Mouse (Mus musculus) liver, embryonic 12.5 days (tissue): ENCODE measurements around the gene Lrit2. TPM values are rescaled to one million over a fixed set of nuclear protein-coding genes. Genes with fewer than 3 reads are reported as not detected.

Experiments used
- ATAC-seq: fragments of 200-750 bp; cut with Nextera tagmentation; 2 replicates; pipeline ENCODE4 v1.8.0; 2017; ENCODE audit warnings: moderate number of reproducible peaks, mild to moderate bottlenecking, moderate library complexity
- H3K27ac ChIP-seq: fragments of 300-500 bp; sonication (generic); 2 replicates; pipeline ENCODE4 v1.5.1; 2016; ENCODE audit warnings: mild to moderate bottlenecking
- H3K27me3 ChIP-seq: fragments of 300-500 bp; sonication (generic); replicated peaks from 2 replicates; pipeline ENCODE4 v1.6.1; 2016; ENCODE audit warnings: mild to moderate bottlenecking, moderate library complexity
- H3K36me3 ChIP-seq: fragments of 300-500 bp; sonication (generic); 2 replicates; pipeline ENCODE4 v1.6.1; 2016; ENCODE audit warnings: mild to moderate bottlenecking, moderate library complexity
- H3K4me1 ChIP-seq: fragments of 300-500 bp; sonication (generic); 2 replicates; pipeline ENCODE4 v1.6.1; 2016
- H3K4me2 ChIP-seq: fragments of 300-500 bp; sonication (generic); 2 replicates; pipeline ENCODE4 v1.6.1; 2016; ENCODE audit warnings: mild to moderate bottlenecking, moderate library complexity
- H3K4me3 ChIP-seq: fragments of 300-500 bp; sonication (generic); 2 replicates; pipeline ENCODE4 v1.5.1; 2016; ENCODE audit warnings: mild to moderate bottlenecking, moderate library complexity
- H3K9ac ChIP-seq: fragments of 300-500 bp; sonication (generic); 2 replicates; pipeline ENCODE4 v1.6.1; 2016; ENCODE audit warnings: mild to moderate bottlenecking, moderate library complexity
- H3K9me3 ChIP-seq: fragments of 300-500 bp; sonication (generic); replicated peaks from 2 replicates; pipeline ENCODE4 v1.6.1; 2016; ENCODE audit warnings: mild to moderate bottlenecking, moderate library complexity
- WGBS: fragments of 180-500 bp; shearing (Covaris S2); methylation state at CpG from one replicate; pipeline ENCODE4 v1.1.7; 2016; ENCODE audit not compliant: insufficient replicate concordance; 5-methylcytosine and 5-hydroxymethylcytosine counted together
- polyA plus RNA-seq: library from polyadenylated mRNA; unstranded; fragments of >200 nt; fragmentation: Nextera tagmentation; extraction: Ambion mirVana; gene quantifications from 2 replicates; pipeline ENCODE4 v1.2.1, GENCODE M21; 2016

Gene Lrit2
- polyA plus RNA-seq, 1 experiment from 2014 or later: not detected

DNA sequence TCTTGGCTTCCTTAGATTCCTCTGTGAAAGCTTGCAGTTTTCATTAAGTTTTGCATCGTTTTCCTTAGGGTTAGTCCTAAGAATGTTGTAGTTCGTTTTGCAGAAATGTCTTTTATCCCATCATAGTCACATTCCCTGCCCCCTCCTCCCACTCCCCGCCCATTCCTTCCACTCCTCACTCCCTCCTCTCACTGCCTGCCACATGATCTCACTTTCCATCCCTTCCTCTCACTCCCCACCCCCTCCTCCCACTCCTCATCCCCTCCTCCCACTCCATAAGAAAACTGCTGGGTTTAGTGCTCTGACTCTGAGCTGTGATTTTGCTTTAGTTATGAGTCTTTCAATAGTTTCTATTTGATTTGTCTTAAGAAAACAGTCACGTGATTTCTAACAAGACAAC is 16.0 kb downstream of the Lrit2 start:
- H3K4me2 ChIP-seq: no peak overlapping the region
- no peak overlapping the region for H3K4me3 ChIP-seq
- H3K4me1 ChIP-seq: no peaks in the 10 kb centered on the region
- H3K9ac ChIP-seq: no peak overlapping the region
- H3K27me3 ChIP-seq: no peaks in the 10 kb centered on the region
- ATAC-seq: no peak
- no peaks in the 10 kb centered on the region for H3K36me3 ChIP-seq
- WGBS: 24% methylated on average over 4 of the region's 4 CpGs
- no peak overlapping the region for H3K27ac ChIP-seq
- no peaks in the 10 kb centered on the region for H3K9me3 ChIP-seq

DNA sequence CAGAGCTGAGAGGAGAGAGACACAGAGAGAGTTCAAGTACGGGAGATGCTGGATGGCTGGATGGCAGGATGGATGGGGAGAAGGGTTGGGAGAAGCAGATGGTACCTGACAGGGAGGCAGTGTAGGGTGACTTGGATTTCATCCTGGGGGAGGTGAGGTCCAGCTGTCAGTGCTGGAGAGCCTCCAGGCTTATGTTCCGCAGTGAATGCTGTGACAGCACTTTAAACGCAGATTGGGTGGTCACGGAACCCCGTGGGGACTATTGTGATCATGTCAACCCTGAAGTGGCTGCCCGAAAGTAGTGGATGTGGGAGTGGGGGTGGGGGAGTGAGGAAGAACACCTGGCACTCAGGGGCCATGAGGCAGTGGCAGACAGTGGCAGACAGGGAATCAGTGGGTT is 26.7 kb downstream of the Lrit2 start:
- H3K4me1 ChIP-seq: no peaks in the 10 kb centered on the region
- 70% methylated on average over 6 of the region's 6 CpGs for WGBS
- H3K27ac ChIP-seq: no peak overlapping the region
- no peak overlapping the region for H3K4me2 ChIP-seq
- no peak overlapping the region for H3K4me3 ChIP-seq
- no peaks in the 10 kb centered on the region for H3K36me3 ChIP-seq
- H3K27me3 ChIP-seq: peaks cover 41% of the 10 kb centered on the region
- no peak overlapping the region for H3K9ac ChIP-seq
- no peak for ATAC-seq
- H3K9me3 ChIP-seq: no peaks in the 10 kb centered on the region

DNA sequence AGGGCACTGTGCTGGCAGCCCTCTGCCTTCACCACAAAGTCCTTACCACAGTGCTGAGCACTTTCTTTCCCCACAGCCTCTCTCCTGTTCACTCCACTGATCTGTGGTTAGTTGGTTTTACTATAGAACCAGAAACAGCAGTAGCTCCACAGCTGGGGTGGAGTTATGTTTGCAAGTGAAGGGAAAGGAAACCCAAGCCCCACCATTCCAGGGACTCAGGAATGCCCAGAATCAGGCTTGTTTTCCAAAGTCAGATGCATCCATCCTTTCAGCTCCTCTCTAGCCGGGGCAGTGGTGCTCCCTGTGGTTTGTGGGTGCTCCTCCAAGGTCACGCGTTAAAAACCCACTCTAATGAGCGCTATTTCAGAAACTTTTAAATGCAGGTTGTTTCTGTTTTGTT is 27.8 kb downstream of the Lrit2 start:
- H3K27ac ChIP-seq: no peak overlapping the region
- WGBS: 67% methylated on average over 4 of the region's 4 CpGs
- no peaks in the 10 kb centered on the region for H3K4me1 ChIP-seq
- H3K4me3 ChIP-seq: no peak overlapping the region
- H3K9ac ChIP-seq: no peak overlapping the region
- no peak for ATAC-seq
- H3K27me3 ChIP-seq: peaks cover 46% of the 10 kb centered on the region
- no peaks in the 10 kb centered on the region for H3K9me3 ChIP-seq
- H3K36me3 ChIP-seq: no peaks in the 10 kb centered on the region
- H3K4me2 ChIP-seq: no peak overlapping the region

DNA sequence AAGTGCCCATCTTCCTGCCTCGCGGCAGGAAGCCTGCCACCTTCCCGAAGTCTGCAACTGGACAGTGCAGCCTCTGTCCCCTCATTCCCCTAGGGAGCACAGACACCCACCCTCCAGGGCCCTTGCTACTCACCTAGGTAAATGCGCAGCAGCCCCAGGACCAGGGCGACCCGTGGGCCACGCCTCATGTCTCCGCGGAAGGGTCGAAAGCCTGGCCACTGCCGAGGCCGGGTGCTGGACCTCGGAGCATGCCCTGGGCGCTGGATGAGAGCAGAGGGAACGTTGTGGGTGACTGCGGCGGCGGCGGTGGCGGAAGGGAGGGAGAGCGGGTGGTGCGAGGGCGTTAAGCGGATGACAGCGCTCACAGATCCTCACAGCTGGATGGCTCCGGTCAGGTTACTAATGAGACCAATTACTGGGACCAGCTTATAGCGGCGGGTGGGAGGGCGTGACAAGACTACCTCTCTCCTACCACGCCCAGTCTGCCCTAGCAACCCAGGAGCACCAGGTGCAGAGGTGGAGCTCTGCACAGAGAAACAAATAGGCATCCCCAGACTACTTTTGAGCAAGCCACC is 30.3 kb downstream of the Lrit2 start, which contains the start of gene Cdhr1:
Cdhr1 (minus strand) TSS at position 392 of the 575 bp plus-strand sequence.
- WGBS: 2% methylated on average over 26 of the region's 30 CpGs
- H3K4me3 ChIP-seq: no peak within 1 kb of the TSS; the same call in 1 of the 2 replicates
- peaks cover 54% of the 10 kb centered on the region for H3K27me3 ChIP-seq
- H3K4me1 ChIP-seq: no peaks in the 10 kb centered on the region
- no peaks in the 10 kb centered on the region for H3K36me3 ChIP-seq
- H3K9ac ChIP-seq: no peak within 1 kb of the TSS
- no peak within 1 kb of the TSS for H3K27ac ChIP-seq
- peak within 1 kb of the TSS; percentile 43 for H3K4me2 ChIP-seq
- ATAC-seq: no peak
- no peaks in the 10 kb centered on the region for H3K9me3 ChIP-seq

DNA sequence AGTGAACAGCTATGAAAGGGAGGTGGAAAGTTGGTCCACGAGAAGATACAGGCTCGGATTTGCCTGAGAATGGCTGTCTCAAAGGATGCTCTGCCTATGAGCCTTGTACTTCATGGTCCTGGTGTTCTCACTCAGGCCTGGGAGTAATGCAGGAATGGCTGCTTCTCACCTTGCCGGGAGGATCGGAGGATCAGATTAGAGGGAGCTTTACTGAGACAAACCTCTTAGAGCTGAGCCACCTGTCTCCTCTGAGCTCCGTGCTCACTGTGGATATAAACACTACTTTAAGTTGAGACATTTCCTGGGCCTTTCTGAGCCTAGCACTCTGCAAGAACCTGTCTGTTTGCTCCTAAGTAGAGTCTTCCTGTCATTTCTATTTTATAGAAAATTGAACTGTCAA is 33.8 kb downstream of the Lrit2 start:
- H3K27me3 ChIP-seq: peaks cover 42% of the 10 kb centered on the region
- no peak overlapping the region for H3K4me2 ChIP-seq
- 52% methylated on average over 5 of the region's 5 CpGs for WGBS
- no peak overlapping the region for H3K4me3 ChIP-seq
- H3K9me3 ChIP-seq: no peaks in the 10 kb centered on the region
- H3K27ac ChIP-seq: no peak overlapping the region
- no peaks in the 10 kb centered on the region for H3K36me3 ChIP-seq
- no peak overlapping the region for H3K9ac ChIP-seq
- no peaks in the 10 kb centered on the region for H3K4me1 ChIP-seq
- ATAC-seq: no peak

DNA sequence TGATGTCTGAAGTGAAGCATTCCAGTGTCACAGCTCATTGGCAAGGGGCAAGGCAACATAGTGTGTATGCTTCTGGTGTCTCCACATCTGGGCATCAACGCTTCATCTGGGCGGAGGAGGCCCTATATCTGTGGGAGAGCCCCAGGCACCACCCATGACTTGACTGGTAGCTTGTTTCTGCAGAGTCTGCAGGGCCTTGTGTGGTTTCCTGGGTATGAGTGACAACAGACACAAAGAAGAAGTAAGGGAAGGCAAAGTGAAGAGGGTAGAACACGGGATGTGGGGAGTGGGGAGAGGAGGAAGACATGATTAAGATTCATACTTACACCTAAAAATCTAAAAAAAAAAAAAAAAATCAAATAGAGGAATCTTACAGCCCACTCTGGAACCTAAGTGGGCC is 34.8 kb downstream of the Lrit2 start:
- no peak for ATAC-seq
- no peaks in the 10 kb centered on the region for H3K4me1 ChIP-seq
- no peaks in the 10 kb centered on the region for H3K36me3 ChIP-seq
- no peak overlapping the region for H3K9ac ChIP-seq
- H3K27me3 ChIP-seq: peaks cover 32% of the 10 kb centered on the region
- H3K27ac ChIP-seq: no peak overlapping the region
- no peak overlapping the region for H3K4me2 ChIP-seq
- WGBS: 35% methylated on average over 3 of the region's 3 CpGs
- no peak overlapping the region for H3K4me3 ChIP-seq
- H3K9me3 ChIP-seq: no peaks in the 10 kb centered on the region

DNA sequence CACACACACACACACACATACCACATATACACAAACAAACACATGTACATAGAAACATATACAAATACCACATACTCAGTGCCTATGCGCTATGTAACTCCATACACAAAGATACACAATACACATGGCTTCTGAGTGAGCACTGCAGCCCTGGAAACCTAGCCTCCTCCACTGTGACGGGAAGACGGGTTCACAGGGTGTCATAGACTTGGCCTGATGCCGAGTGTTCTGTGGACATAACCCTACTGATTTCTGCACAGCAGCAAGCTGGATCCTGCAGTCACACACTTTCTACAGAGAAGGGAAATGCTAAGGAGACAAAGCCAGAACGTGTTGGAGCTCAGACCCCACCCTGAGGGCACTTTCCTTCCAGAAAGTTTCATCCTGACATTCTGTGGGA is 37.0 kb downstream of the Lrit2 start:
- no peak overlapping the region for H3K9ac ChIP-seq
- no peak overlapping the region for H3K27ac ChIP-seq
- no peak overlapping the region for H3K4me3 ChIP-seq
- H3K4me2 ChIP-seq: no peak overlapping the region
- peaks cover 9% of the 10 kb centered on the region; the same call in 1 of the 2 replicates for H3K27me3 ChIP-seq
- no peaks in the 10 kb centered on the region for H3K4me1 ChIP-seq
- 51% methylated on average over 5 of the region's 5 CpGs for WGBS
- H3K9me3 ChIP-seq: no peaks in the 10 kb centered on the region
- ATAC-seq: no peak
- no peaks in the 10 kb centered on the region for H3K36me3 ChIP-seq

DNA sequence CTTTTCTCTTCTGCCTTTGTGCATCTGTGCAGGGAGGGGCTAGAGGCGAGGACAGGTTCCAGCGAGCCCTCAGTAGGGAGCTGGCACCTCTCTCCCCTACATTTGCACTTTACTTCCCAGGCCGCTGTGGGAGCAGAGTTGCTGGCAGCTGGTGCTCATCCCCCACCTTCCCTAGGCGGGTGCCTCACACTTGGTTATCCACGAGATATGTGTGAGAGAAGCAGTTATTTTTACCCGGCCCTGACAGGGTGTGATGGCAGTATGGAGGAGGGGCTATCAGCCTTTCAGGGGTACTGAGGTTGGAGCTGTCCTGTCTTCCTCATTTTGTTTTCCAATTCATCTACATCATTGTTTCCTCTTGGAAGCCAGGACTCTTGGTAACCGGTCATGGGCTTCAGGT is 38.1 kb downstream of the Lrit2 start:
- Histone ChIP-seq H3K27ac (no peak overlapping the region), H3K27me3 (peaks cover 5% of the 10 kb centered on the region; the same call in 1 of the 2 replicates), H3K4me1 (no peaks in the 10 kb centered on the region), H3K9ac (no peak overlapping the region), H3K9me3 (no peaks in the 10 kb centered on the region), H3K36me3 (no peaks in the 10 kb centered on the region), H3K4me3 (no peak overlapping the region), H3K4me2 (no peak overlapping the region)
- no peak; the same call in 1 of the 2 replicates for ATAC-seq
- 15% methylated on average over 7 of the region's 7 CpGs for WGBS

DNA sequence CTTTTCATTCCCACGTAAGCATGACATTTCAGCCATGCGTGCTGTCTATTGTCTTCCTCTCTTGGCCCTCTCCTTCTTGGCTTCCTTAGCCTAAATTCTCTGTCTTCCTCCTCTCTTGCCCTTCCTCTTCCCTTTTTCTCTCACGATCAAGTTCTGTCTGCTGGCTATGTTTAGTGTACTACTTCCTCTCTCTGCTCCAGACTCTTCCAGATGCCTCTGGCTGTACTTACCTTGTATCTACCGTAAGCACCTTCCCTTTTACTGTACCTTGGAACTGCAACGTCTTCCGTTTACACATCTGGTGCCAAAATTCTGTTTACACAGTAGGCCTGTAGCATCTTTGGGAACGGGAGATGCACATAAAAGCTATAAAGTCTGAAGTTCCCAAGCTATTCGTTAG is 41.7 kb downstream of the Lrit2 start:
- no peak overlapping the region for H3K9ac ChIP-seq
- H3K27ac ChIP-seq: no peak overlapping the region
- no peaks in the 10 kb centered on the region for H3K9me3 ChIP-seq
- no peak overlapping the region for H3K4me3 ChIP-seq
- WGBS: 45% methylated on average over 8 of the region's 8 CpGs
- H3K36me3 ChIP-seq: no peaks in the 10 kb centered on the region
- H3K4me2 ChIP-seq: no peak overlapping the region
- no peaks in the 10 kb centered on the region for H3K4me1 ChIP-seq
- H3K27me3 ChIP-seq: no peaks in the 10 kb centered on the region
- no peak for ATAC-seq

DNA sequence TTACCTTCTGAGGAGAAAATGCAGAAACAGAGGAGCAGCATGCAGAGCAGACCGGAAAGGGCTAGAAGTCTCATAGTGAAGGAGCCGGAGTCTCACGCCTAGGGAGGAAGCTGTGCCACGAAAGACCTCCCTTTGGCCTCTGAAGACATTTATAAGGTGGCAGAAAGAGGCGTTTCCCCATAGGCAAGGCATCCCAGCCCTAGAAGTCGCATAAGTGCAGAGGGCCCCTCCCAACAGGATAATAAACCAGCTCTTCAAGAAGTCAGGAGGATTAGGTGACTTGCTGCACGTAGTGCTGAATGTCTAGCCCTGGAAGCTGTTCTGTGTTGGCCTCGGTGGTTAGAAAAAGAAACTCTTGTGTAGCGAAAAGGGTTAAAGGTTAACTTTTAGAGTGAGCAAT is 42.2 kb downstream of the Lrit2 start:
- no peak overlapping the region for H3K9ac ChIP-seq
- H3K36me3 ChIP-seq: no peaks in the 10 kb centered on the region
- no peaks in the 10 kb centered on the region for H3K27me3 ChIP-seq
- H3K4me3 ChIP-seq: no peak overlapping the region
- no peaks in the 10 kb centered on the region for H3K4me1 ChIP-seq
- no peak overlapping the region for H3K27ac ChIP-seq
- H3K4me2 ChIP-seq: no peak overlapping the region
- 47% methylated on average over 9 of the region's 9 CpGs for WGBS
- ATAC-seq: no peak
- H3K9me3 ChIP-seq: no peaks in the 10 kb centered on the region

DNA sequence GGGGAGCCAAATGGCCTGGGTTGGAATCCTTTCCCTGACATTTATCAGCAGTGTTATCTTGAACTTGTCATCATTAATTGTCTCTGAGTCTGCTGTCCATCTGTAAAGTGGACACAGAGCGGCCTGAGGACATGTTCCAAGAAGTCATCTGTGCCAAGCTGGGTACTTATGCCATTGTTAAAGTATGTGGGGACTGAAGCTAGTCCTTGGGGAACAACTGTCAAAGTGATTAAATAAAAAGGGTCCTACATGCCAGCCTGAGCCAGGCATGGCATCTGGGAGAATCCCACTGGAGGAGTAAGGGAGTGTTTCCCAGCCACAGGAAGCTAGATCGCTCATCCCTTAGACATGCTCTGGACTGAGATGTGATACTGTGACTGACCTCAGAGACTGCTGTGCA is 42.7 kb downstream of the Lrit2 start:
- H3K27ac ChIP-seq: no peak overlapping the region
- WGBS: 69% methylated on average over 2 of the region's 2 CpGs
- H3K27me3 ChIP-seq: no peaks in the 10 kb centered on the region
- ATAC-seq: no peak
- H3K9ac ChIP-seq: no peak overlapping the region
- H3K9me3 ChIP-seq: no peaks in the 10 kb centered on the region
- no peaks in the 10 kb centered on the region for H3K36me3 ChIP-seq
- no peaks in the 10 kb centered on the region for H3K4me1 ChIP-seq
- no peak overlapping the region for H3K4me2 ChIP-seq
- H3K4me3 ChIP-seq: no peak overlapping the region

DNA sequence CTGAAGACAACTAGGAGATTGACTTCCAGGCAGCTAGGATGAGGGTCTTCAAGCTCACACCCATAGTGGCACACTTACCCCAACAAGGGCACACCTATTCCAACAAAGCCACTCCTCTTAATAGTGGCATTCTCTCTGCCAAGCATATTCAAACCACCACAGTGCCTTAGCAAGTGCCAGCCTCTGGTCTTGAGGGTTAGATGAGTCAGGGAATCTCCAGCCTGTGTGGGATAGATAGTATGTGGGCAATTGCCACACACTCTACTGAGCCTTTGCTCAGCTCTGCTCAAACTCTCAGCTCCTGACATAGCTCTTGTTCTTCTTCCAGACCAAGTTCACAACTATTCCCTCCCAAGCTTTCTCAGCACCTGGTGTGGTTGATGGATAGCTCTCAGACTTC is 43.6 kb downstream of the Lrit2 start:
- no peaks in the 10 kb centered on the region for H3K4me1 ChIP-seq
- no peaks in the 10 kb centered on the region for H3K9me3 ChIP-seq
- H3K27me3 ChIP-seq: no peaks in the 10 kb centered on the region
- H3K27ac ChIP-seq: no peak overlapping the region
- H3K36me3 ChIP-seq: no peaks in the 10 kb centered on the region
- H3K9ac ChIP-seq: no peak overlapping the region
- no peak for ATAC-seq
- H3K4me3 ChIP-seq: no peak overlapping the region
- H3K4me2 ChIP-seq: no peak overlapping the region

DNA sequence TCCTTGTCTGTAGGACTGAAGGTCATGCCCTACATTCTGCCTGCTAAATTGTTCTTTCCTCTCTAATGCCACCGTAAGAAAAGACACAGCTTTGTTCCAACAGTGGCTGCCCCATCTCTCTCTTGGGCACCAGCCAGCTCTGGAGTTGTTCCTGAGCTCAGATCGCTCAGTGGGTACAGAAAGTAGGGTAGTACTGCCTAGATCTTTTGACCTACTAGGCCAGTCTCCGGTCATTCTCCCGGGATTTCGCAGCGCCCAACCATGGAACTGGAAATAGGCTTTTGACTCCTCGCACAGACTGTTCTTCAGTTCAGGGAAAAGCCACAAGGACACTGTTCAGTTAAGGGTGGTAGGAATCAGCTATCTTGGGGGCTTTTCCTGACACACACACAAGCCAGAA is 45.2 kb downstream of the Lrit2 start:
- Histone ChIP-seq H3K27ac (no peak overlapping the region), H3K36me3 (no peaks in the 10 kb centered on the region), H3K4me3 (no peak overlapping the region), H3K9me3 (no peaks in the 10 kb centered on the region), H3K9ac (no peak overlapping the region), H3K4me2 (no peak overlapping the region), H3K4me1 (no peaks in the 10 kb centered on the region), H3K27me3 (no peaks in the 10 kb centered on the region)
- no peak for ATAC-seq
- WGBS: 81% methylated on average over 7 of the region's 7 CpGs
